Mouse (Mus musculus): ENCODE measurements around the gene Zfp821.
"Not testable (repeated sequence)": the region's sequence is repeated elsewhere in the genome, so short reads cannot be mapped to it uniquely, and the experiment has no call there.

Zfp821 gene

DNA sequence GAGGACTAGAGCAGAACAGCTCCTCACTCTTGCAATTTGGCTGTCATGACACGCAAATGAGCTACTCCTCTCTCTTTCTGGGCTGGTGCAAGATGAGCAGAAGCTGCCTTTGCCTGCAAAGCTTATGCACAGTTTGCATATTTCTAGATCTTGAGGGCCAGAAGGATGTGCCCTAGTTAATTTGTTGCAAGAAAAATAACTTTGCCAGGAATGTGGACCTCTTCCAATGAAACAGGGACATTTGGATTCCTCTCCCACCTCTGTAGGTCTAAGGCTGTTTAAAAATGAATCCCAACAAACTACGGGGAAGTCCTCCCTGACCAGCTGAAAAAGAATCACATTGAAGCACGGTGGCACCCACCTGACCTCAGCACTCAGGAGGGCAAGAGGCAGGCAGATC, 19.8 kb downstream of the Zfp821 start:
- DNase-seq, result no peak

DNA sequence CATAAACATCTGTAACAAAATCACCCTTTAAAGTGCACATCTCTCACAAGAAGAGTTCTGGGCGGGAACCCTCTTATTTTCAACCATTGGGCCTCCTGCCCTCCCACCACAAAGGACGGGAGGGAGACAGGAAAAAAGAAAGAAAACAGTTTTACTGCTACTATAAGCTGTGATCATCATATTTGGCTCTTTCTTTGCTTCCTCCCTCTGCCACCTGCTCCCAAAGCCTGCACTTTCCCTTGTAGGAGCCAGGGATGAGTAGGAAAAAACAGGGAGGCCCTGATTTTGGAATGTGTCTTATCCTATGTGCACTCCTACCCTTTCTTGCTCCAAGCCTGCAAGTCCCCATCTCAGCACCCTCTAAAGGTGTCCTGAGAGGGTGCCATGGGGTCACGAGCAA, 25.7 kb downstream of the Zfp821 start:
- DNase-seq, result no peak

- DNase-seq, result no peak
Measured at GRCm38 (mm10) chr8:109734018-109734417, 28.7 kb downstream of the Zfp821 start.

DNA sequence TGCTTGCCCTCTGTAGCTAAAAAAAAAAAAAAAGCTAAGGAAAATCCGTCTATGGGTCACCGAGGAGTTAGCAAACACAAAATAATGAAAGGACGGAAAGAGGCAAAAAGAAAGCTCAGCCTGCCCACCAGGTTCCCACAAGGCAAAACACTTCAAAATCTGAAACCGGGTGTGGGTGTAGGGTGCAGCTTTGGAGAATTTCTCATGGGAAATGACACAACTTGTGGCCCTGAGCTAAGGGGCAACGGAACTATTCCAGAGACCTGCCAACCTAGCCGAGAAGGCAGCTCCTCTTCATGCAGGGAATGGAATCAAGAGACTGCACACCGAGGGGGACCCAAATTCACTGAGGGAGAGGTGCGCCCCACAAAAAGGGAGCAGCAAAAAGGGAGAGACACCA, 31.5 kb downstream of the Zfp821 start:
- DNase-seq, result no peak

- DNase-seq, result peak; percentile 90
Measured at GRCm38 (mm10) chr8:109737237-109738048, 32.1 kb downstream of the Zfp821 start, which contains the start of gene Atxn1l. Atxn1l (minus strand) TSS chr8:109737739.

GRCm38 (mm10) chr8:109738049-109738380, 32.7 kb downstream of the Zfp821 start:
- DNase-seq, result no peak

- DNase-seq, result no peak
Measured at GRCm38 (mm10) chr8:109747468-109748199, 42.3 kb downstream of the Zfp821 start.

- DNase-seq, result no peak
Measured at GRCm38 (mm10) chr8:109750274-109750673, 44.9 kb downstream of the Zfp821 start.

- peak; percentile 80 for DNase-seq
Measured at GRCm38 (mm10) chr8:109750699-109751098, 45.4 kb downstream of the Zfp821 start.

- DNase-seq, result no peak
Measured at GRCm38 (mm10) chr8:109751731-109752485, 46.6 kb downstream of the Zfp821 start.

GRCm38 (mm10) chr8:109754696-109755095, 49.4 kb downstream of the Zfp821 start:
- no peak for DNase-seq

GRCm38 (mm10) chr8:109755554-109755953, 50.2 kb downstream of the Zfp821 start:
- not testable (repeated sequence) for DNase-seq

DNA sequence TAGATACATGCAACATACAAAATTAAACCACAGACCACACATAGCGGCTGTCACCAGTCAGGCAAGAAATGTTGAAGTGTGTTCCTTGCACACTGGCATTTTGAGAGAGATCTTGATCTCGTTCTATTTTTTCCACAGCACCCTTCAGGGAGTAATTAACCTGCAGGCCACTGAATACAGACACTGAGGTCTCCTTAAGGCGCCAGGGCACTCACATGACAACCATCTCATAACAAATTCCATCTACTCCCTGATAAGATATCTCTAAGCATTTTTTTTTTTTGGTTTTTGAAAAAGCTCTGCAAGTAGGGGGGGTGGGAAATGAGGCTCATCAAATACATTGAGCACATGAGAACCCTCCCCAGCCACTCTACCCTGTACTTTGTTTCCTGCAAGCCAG, 51.5 kb downstream of the Zfp821 start:
- peak; percentile 30 for DNase-seq

GRCm38 (mm10) chr8:109759426-109759825, 54.1 kb downstream of the Zfp821 start:
- DNase-seq, result no peak

GRCm38 (mm10) chr8:109760221-109760620, 54.9 kb downstream of the Zfp821 start:
- DNase-seq, result peak; percentile 24

DNA sequence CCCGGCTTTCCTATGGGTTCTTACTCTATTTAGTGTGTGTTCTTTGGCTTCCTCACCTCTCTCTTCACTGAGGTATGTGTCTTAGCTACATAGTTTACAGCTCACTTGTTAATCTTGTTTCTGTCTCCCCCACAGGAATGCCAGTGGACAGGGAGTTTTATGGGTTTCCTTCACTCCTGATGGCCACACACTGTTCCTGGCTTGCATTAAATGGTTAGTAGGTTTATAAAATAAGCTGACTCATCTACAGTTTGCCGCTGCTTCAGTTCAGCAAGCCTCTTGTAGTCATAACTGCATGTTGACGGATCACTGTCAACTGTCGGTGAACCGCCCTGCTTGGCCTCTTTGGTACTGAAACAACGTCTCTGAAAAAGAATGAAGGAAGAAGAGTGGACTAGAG, 58.7 kb downstream of the Zfp821 start:
- no peak for DNase-seq

DNA sequence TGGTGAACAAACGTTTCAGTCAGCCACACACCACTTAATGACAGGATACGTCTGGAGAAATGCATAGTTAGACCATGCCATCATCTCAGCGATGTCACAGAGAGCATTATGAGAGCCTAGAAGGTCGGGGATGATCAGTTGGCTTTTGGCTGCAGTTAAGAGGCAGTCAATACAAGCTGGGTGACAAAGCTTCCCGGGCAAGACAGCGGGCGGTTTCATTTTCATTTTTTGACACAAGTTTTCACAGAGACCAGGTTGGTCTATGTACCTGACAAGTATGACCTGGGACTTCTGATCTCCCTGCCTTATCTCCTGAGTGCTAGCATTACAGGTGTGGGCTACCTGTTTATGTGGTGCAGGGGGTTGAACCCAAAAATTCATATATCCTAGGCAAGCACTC, 60.7 kb downstream of the Zfp821 start:
- DNase-seq, result no peak

- no peak for DNase-seq
Measured at GRCm38 (mm10) chr8:109773154-109773553, 67.8 kb downstream of the Zfp821 start.

All from lung, postnatal 36 days (tissue).